In the genomic region with DNA sequence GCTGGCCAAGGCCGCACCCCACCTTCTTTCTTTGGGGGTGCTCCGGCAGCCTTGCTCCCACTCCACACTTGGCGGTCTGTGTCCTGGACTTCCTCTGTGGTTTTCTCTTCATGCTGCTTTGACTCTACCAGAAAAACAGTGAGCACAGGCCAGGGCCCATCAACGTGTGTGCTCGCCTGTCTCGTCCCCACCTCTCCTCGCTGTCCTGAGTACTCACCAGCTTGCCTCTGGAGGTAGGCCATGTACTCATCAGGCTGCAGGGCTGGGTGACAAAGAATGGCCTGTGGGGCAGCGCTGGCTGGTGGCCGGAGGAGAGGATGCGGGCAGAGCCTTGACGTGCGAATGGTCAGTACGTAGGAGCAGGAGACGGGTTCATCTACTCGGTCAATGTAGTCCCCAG, we compare ENCODE assay signal across 34 mouse cellular contexts. TPM values are rescaled to one million over a fixed set of nuclear protein-coding genes. Genes with fewer than 3 reads are reported as not detected.
DNase-seq lines count a peak whose midpoint lies in the region; ATAC-seq and TF ChIP-seq lines count a peak whose summit lies in the region.
"Had no signal": no experiment of that assay in that cellular context is flagged by ENCODE, and none has a peak within 500 bp of the region (broad histone marks: within the 10 kb centered on the region; RNA-seq: fewer than 3 reads in every experiment).

No protein-coding gene starts in this region.

- 0 out of 2 replicates have a peak overlapping the region, but pooled peaks have one; percentile 10 for H3K27ac ChIP-seq in bone marrow, adult 2 months (ENCODE audit: control insufficient read depth, insufficient read depth, low read depth, low read length, poor library complexity)
- no peak overlapping the region for H3K27ac ChIP-seq in liver, embryonic 14.5 days
- H3K27ac ChIP-seq in kidney, embryonic 16.5 days (ENCODE audit: low read length): no peak overlapping the region
- H3K27ac ChIP-seq: embryonic facial prominence, embryonic 13.5 days; forebrain, embryonic 12.5 days; heart, adult 2 months; heart, embryonic 13.5 days; hindbrain, embryonic 10.5 days; hindbrain, embryonic 15.5 days; kidney, postnatal 0 days; lung, embryonic 15.5 days; midbrain, embryonic 10.5 days; midbrain, embryonic 15.5 days; stomach, postnatal 0 days had no signal

- WGBS in bone marrow, adult 2 months: 46% methylated on average over 15 of the region's 15 CpGs
- WGBS in liver, embryonic 14.5 days (ENCODE audit: insufficient replicate concordance): 65% methylated on average over 15 of the region's 15 CpGs
- 88% methylated on average over 15 of the region's 15 CpGs for WGBS in kidney, embryonic 16.5 days

- H3K4me1 ChIP-seq in bone marrow, adult 2 months (ENCODE audit: control insufficient read depth, insufficient read depth, low read length): peaks cover 4% of the 10 kb centered on the region; the same call in 1 of the 2 replicates
- H3K4me1 ChIP-seq in liver, embryonic 14.5 days (replicated peaks; ENCODE audit: control insufficient read depth in 2 of 2, insufficient read depth in 2 of 2, low read length in 1 of 2): peaks cover 7 to 20% of the 10 kb centered on the region in 2 experiments
- H3K4me1 ChIP-seq in kidney, embryonic 16.5 days (ENCODE audit: insufficient read depth, low read length): no peaks in the 10 kb centered on the region
- H3K4me1 ChIP-seq: forebrain, embryonic 12.5 days; hindbrain, embryonic 10.5 days; midbrain, embryonic 10.5 days had no signal

- no peak for ATAC-seq in liver, embryonic 14.5 days (ENCODE audit: insufficient read depth)
- 0 out of 2 replicates have a peak, but pooled peaks have one; percentile 20 for ATAC-seq in megakaryocyte-erythroid progenitor cell, adult 5-6 weeks (replicated peaks; ENCODE audit: low FRiP score, low TSS enrichment, poor library complexity, severe bottlenecking)
- ATAC-seq in kidney, embryonic 16.5 days (ENCODE audit: low FRiP score, low TSS enrichment): no peak
- ATAC-seq: forebrain, postnatal 0 days; inflammation-experienced regulatory T-cells, adult 6 months; midbrain, embryonic 15.5 days; Patski had no signal

- H3K36me3 ChIP-seq in liver, embryonic 14.5 days (replicated peaks; ENCODE audit: control insufficient read depth, insufficient read depth, low read depth): peaks cover 3% of the 10 kb centered on the region
- H3K36me3 ChIP-seq in kidney, embryonic 16.5 days (ENCODE audit: insufficient read depth, low read length): peaks cover 25% of the 10 kb centered on the region

- H3K4me3 ChIP-seq in bone marrow, adult 2 months (replicated peaks; ENCODE audit: control insufficient read depth, low read depth, low read length): no peak overlapping the region
- H3K4me3 ChIP-seq in liver, embryonic 14.5 days (ENCODE audit: insufficient read depth in 1 of 2, low read depth in 2 of 2, low read length in 2 of 2): no peak overlapping the region
- H3K4me3 ChIP-seq in kidney, embryonic 16.5 days (ENCODE audit: low read length): no peak overlapping the region
- H3K4me3 ChIP-seq: embryonic facial prominence, embryonic 13.5 days; erythroblast, embryonic 14.5 days; forebrain, embryonic 12.5 days; heart, adult 2 months; heart, embryonic 13.5 days; hindbrain, embryonic 10.5 days; hindbrain, embryonic 15.5 days; liver, embryonic 15.5 days; lung, embryonic 15.5 days; midbrain, embryonic 10.5 days; midbrain, embryonic 15.5 days had no signal

- no peak overlapping the region for H3K4me2 ChIP-seq in liver, embryonic 14.5 days (ENCODE audit: low read depth)
- no peak overlapping the region for H3K4me2 ChIP-seq in kidney, embryonic 16.5 days (replicated peaks; ENCODE audit: low read depth, low read length)
- H3K4me2 ChIP-seq: embryonic facial prominence, embryonic 13.5 days; forebrain, embryonic 12.5 days; heart, embryonic 13.5 days; hindbrain, embryonic 15.5 days; lung, embryonic 15.5 days; midbrain, embryonic 15.5 days had no signal

- no peak for TF ChIP-seq POLR2A in bone marrow, adult 2 months (IDR thresholded peaks at IDR 0.05; ENCODE audit: borderline replicate concordance, control insufficient read depth, low read depth, low read length)

- TF ChIP-seq EP300 in liver, embryonic 14.5 days (IDR thresholded peaks at IDR 0.05; ENCODE audit: low read depth): no peak

- H3K27me3 ChIP-seq in liver, embryonic 14.5 days (ENCODE audit: control insufficient read depth, insufficient read depth, low read length): no peaks in the 10 kb centered on the region
- H3K27me3 ChIP-seq in kidney, embryonic 16.5 days (ENCODE audit: insufficient read depth, low read length): no peaks in the 10 kb centered on the region
- H3K27me3 ChIP-seq: embryonic facial prominence, embryonic 13.5 days; forebrain, embryonic 12.5 days; heart, embryonic 13.5 days; hindbrain, embryonic 15.5 days; liver, embryonic 15.5 days; lung, embryonic 15.5 days; midbrain, embryonic 15.5 days; Patski had no signal

- TF ChIP-seq CTCF in bone marrow, adult 2 months (IDR thresholded peaks at IDR 0.05; ENCODE audit: control insufficient read depth, insufficient read depth, low read length): no peak
- TF ChIP-seq CTCF in liver, embryonic 14.5 days (IDR thresholded peaks at IDR 0.05; ENCODE audit: low read depth): 0 out of 2 replicates have a peak, but pooled peaks have one; percentile 15

- no peaks in the 10 kb centered on the region for H3K9me3 ChIP-seq in liver, embryonic 14.5 days (ENCODE audit: control insufficient read depth, low read length)
- no peaks in the 10 kb centered on the region for H3K9me3 ChIP-seq in kidney, embryonic 16.5 days (ENCODE audit: low read length)
- H3K9me3 ChIP-seq: embryonic facial prominence, embryonic 13.5 days; forebrain, embryonic 12.5 days; heart, embryonic 13.5 days; hindbrain, embryonic 10.5 days; hindbrain, embryonic 15.5 days; liver, embryonic 15.5 days; lung, embryonic 15.5 days; midbrain, embryonic 10.5 days; midbrain, embryonic 15.5 days had no signal

- DNase-seq in heart, adult 11 months: peak; percentile 77
- no peak for DNase-seq in heart, adult 8-10 months (ENCODE audit: low spot score)
- no peak for DNase-seq in liver, embryonic 14.5 days (ENCODE audit: low read depth in 3 of 3, low spot score in 3 of 3)
- DNase-seq in frontal cortex, postnatal 10 days (ENCODE audit: low spot score in 2 of 2): no peak
- DNase-seq in retina, postnatal 1 day: no peak
- DNase-seq: adrenal gland, postnatal 10 days; cerebellum, adult 11 months; cerebellum, adult 9-10 months; forebrain, postnatal 0 days; gastrocnemius, postnatal 36 days; heart, adult 2 months; heart, postnatal 10 days; kidney, adult 2 months; kidney, postnatal 4 days; layer of hippocampus, postnatal 36 days; right cerebral cortex, postnatal 4 days; thymus, adult 18-20 months had no signal

- H3K9ac ChIP-seq in liver, embryonic 14.5 days (replicated peaks): no peak overlapping the region
- no peak overlapping the region for H3K9ac ChIP-seq in kidney, embryonic 16.5 days (replicated peaks; ENCODE audit: low read length)
- H3K9ac ChIP-seq: embryonic facial prominence, embryonic 13.5 days; forebrain, embryonic 12.5 days; forebrain, postnatal 0 days; heart, embryonic 13.5 days; hindbrain, embryonic 15.5 days; liver, embryonic 15.5 days; lung, embryonic 15.5 days; midbrain, embryonic 15.5 days had no signal

RNA-seq across cellular contexts. Expression of a gene that starts 21.1 kb away (rescaled TPM):
- total RNA-seq in heart, adult 8-10 months (2022): 10 to 100 TPM; 22.2 to 31.6 (median 24.1) TPM
- 34.7 and 69.0 TPM in 2 replicates for polyA plus RNA-seq in bone marrow, adult 2 months (2011; ENCODE audit: insufficient read depth, insufficient read length, low replicate concordance, missing spikeins)
- 20.9 and 25.0 TPM in 2 replicates for polyA plus RNA-seq in liver, embryonic 14.5 days (2012; rRNA removed)
- 22.9 and 29.9 TPM in 2 replicates for polyA plus RNA-seq in liver, embryonic 14.5 days (2014; fragmentation: Nextera tagmentation; extraction: Ambion mirVana)
- 55.8 and 64.5 TPM in 2 replicates for total RNA-seq in megakaryocyte-erythroid progenitor cell, adult 5-6 weeks (2014; fragmentation: Nextera tagmentation)
- total RNA-seq in megakaryocyte-erythroid progenitor cell, adult 5-6 weeks (2017): 152 and 154 TPM in 2 replicates
- 106 and 110 TPM in 2 replicates for polyA plus RNA-seq in kidney, embryonic 16.5 days (2015; fragmentation: Nextera tagmentation; extraction: Ambion mirVana)

RNA-seq across cellular contexts. Expression of a gene that starts 24.8 kb away (rescaled TPM):
- 1 to 10 TPM; 3.6 to 6.1 (median 4.8) TPM for total RNA-seq in heart, adult 8-10 months (2022)
- 11.0 and 27.3 TPM in 2 replicates for polyA plus RNA-seq in bone marrow, adult 2 months (2011; ENCODE audit: insufficient read depth, insufficient read length, low replicate concordance, missing spikeins)
- 3.0 and 3.7 TPM in 2 replicates for polyA plus RNA-seq in liver, embryonic 14.5 days (2012; rRNA removed)
- 0.57 and 0.59 TPM in 2 replicates for polyA plus RNA-seq in liver, embryonic 14.5 days (2014; fragmentation: Nextera tagmentation; extraction: Ambion mirVana)
- total RNA-seq in megakaryocyte-erythroid progenitor cell, adult 5-6 weeks (2014; fragmentation: Nextera tagmentation): 19.7 and 45.9 TPM in 2 replicates
- total RNA-seq in megakaryocyte-erythroid progenitor cell, adult 5-6 weeks (2017): 26.4 and 43.3 TPM in 2 replicates
- 0.04 and 0.09 TPM in 2 replicates for polyA plus RNA-seq in kidney, embryonic 16.5 days (2015; fragmentation: Nextera tagmentation; extraction: Ambion mirVana)
- polyA plus RNA-seq: heart, embryonic 13.5 days had no signal

RNA-seq across cellular contexts. Expression of a gene that starts 29.8 kb away (rescaled TPM):
- 10 to 100 TPM; 43.7 to 50.9 (median 48.6) TPM for total RNA-seq in heart, adult 8-10 months (2022)
- polyA plus RNA-seq in bone marrow, adult 2 months (2011; ENCODE audit: insufficient read depth, insufficient read length, low replicate concordance, missing spikeins): 15.7 and 22.5 TPM in 2 replicates
- polyA plus RNA-seq in liver, embryonic 14.5 days (2012; rRNA removed): 35.8 and 41.8 TPM in 2 replicates
- polyA plus RNA-seq in liver, embryonic 14.5 days (2014; fragmentation: Nextera tagmentation; extraction: Ambion mirVana): 18.9 and 23.8 TPM in 2 replicates
- 43.9 and 73.9 TPM in 2 replicates for total RNA-seq in megakaryocyte-erythroid progenitor cell, adult 5-6 weeks (2014; fragmentation: Nextera tagmentation)
- total RNA-seq in megakaryocyte-erythroid progenitor cell, adult 5-6 weeks (2017): 28.9 and 55.3 TPM in 2 replicates
- polyA plus RNA-seq in kidney, embryonic 16.5 days (2015; fragmentation: Nextera tagmentation; extraction: Ambion mirVana): 205 and 208 TPM in 2 replicates

RNA-seq across cellular contexts. Expression of a gene that starts 36.5 kb away (rescaled TPM):
- total RNA-seq in heart, adult 8-10 months (2022): 10 to 100 TPM; 74.9 to 90.0 (median 79.0) TPM
- polyA plus RNA-seq in bone marrow, adult 2 months (2011; ENCODE audit: insufficient read depth, insufficient read length, low replicate concordance, missing spikeins): 127 and 148 TPM in 2 replicates
- 175 and 221 TPM in 2 replicates for polyA plus RNA-seq in liver, embryonic 14.5 days (2012; rRNA removed)
- polyA plus RNA-seq in liver, embryonic 14.5 days (2014; fragmentation: Nextera tagmentation; extraction: Ambion mirVana): 519 and 576 TPM in 2 replicates
- total RNA-seq in megakaryocyte-erythroid progenitor cell, adult 5-6 weeks (2014; fragmentation: Nextera tagmentation): 656 and 761 TPM in 2 replicates
- 479 and 664 TPM in 2 replicates for total RNA-seq in megakaryocyte-erythroid progenitor cell, adult 5-6 weeks (2017)
- polyA plus RNA-seq in kidney, embryonic 16.5 days (2015; fragmentation: Nextera tagmentation; extraction: Ambion mirVana): 1,871 and 1,917 TPM in 2 replicates

RNA-seq across cellular contexts. Expression of a gene that starts 39.9 kb away (rescaled TPM):
- total RNA-seq in heart, adult 8-10 months (2022): 1 to 10 TPM; 2.4 to 4.1 (median 3.3) TPM
- 1.6 TPM in 1 of 2 replicates, not detected in the other for polyA plus RNA-seq in bone marrow, adult 2 months (2011; ENCODE audit: insufficient read depth, insufficient read length, low replicate concordance, missing spikeins)
- polyA plus RNA-seq in liver, embryonic 14.5 days (2012; rRNA removed): 0.07 and 0.12 TPM in 2 replicates
- not detected in 2 replicates for polyA plus RNA-seq in liver, embryonic 14.5 days (2014; fragmentation: Nextera tagmentation; extraction: Ambion mirVana)
- total RNA-seq in megakaryocyte-erythroid progenitor cell, adult 5-6 weeks (2014; fragmentation: Nextera tagmentation): not detected in 2 replicates
- not detected in 2 replicates for total RNA-seq in megakaryocyte-erythroid progenitor cell, adult 5-6 weeks (2017)
- polyA plus RNA-seq in kidney, embryonic 16.5 days (2015; fragmentation: Nextera tagmentation; extraction: Ambion mirVana): 1.2 and 1.4 TPM in 2 replicates
- polyA plus RNA-seq: erythroblast, embryonic 14.5 days had no signal
